Mouse (Mus musculus) brain, adult 2 months (tissue): ENCODE measurements at regions not wholly inside any gene's neighbourhood (a gene's known extent, or its start where the extent isn't known, plus 50 kb on each side); places are given as distances from the start of the nearest gene placed in this dataset.

Experiments used
- DNase-seq: peaks from one replicate; pipeline ENCODE4 v3.0.0; 2011; ENCODE audit warnings: low read depth, low spot score

DNA sequence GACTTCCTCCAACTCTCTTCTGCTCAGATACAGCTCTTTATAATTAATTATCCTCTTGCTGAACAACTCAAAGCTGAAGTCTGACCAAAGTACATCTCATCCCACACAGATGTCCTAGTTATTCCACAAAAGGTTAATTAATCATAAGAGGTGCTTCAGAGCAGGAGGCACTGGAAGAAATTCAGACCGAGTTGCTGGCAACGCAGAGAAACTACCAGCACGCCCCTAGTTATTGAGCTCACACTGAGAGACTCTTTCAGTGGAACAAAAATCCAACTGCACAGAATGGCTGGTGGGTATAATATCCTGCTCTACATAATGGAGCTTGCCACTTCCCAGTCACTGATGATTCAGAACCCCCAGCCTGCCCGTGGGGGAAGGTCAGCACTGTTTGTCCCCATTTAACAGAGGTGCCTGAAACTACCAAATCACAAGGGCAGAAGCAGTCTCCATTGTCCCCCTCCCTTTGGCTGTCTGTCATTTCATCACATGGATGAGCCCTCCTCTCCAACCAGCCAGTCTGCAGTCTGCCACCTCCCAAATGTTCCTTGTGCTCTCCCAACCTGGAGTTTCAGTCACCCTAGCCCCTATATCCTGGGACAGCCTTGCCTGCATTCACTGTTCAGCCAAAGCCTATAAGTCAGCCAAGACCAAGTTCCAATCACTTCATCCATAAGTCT, 170.3 kb upstream of the Creb1 start:
- DNase-seq = peak; percentile 51

DNA sequence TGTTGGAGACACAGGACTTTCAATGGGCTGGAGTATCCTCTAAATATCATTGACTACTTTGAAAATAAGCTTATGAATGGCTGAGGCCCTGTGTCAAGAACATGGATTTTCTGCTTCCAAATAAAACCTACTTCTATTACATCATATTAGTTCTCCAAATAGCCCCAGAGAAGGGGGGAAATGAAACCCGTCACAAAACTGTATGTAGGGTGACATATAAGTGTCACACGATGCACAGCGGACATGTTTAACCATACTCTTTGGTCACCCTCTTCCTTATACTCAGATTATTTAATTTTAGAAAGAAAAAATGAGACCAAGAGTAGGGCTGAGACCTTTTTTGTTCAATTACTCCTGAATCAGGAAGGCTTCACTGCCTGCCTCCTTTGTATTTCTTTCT, 189.2 kb upstream of the Creb1 start:
- DNase-seq = no peak

DNA sequence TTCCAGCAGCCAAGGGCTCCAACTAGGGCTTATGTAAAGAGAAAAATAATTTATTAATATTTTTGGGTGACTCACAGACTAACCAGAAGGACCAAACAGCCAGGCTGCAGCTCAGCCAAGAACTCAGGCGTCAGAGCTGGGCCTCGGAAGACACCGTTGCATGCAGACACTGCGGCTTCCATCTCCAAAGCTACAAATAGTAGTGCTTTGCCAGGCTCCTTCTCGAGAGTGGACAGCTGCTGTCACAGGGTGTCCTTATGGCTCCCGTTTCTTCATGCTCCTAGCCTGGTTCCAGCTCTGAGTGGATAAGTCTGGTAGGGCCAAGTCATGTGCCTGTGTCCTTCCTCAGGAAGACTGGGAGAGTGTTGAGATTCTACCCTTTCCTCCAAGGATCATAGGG, 190.8 kb upstream of the Creb1 start:
- peak; percentile 99 for DNase-seq

DNA sequence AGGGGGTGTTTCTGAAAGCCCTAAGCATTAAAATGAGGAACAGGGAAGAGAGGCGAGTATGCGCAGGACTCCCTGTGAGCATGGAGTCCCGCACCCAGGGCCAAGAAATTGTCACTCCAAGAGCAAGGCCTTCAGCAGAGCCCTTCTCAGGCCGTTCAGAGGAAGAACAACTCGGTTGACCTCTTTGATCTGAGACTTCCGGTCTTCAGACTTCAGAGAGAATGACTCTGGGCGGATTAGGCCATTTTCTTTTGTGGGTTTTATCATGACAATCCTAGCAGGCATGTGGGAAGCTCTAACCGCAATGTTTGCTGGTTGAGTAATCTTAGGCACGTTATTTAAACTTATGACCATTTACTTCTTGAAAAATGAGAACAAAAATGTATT, 193.9 kb upstream of the Creb1 start:
- DNase-seq = no peak

DNA sequence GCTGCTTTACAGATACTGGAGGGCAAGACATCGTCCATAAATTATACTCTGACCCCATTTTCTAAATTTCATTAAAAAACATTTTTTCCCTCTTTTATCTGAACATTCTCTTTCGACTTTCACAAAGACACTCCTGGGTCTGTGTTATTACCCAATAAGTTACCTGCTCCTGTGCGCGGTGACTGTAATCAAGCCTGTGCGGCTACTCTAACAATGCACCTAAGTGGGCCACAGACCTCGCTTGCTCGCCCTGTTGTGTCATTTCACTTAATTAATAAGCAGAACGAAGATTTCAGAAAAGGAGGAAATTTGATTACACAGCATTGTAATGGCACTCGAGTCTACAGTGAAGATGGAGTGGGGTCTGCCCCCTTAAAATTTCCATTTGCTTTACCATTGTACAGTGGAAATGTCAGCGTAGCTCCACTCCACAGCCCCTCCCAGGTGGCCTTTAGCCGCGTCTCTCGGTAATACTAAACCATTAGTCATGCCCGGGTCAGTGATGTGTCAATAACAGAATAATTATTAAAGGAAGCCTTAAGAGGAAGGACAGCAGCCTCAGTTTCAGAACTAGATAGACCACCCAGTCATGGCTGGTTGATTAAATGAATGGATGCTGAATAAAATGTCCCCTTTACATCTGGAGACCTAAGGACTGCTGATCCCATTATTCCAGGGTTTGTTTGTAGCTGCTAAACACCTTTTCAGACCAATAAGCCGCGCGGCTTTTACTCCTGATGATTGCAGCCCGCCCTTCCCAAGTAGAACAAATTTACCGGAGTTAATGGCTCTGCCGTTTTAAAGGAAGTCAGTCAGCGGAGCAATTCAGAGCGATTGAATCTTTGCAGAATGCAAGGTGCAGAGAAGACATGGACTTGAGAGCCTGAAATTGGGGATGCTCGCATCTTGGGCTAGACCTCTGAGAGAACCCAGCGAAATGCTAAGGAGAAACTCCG, 194.5 kb upstream of the Creb1 start:
- DNase-seq = no peak

DNA sequence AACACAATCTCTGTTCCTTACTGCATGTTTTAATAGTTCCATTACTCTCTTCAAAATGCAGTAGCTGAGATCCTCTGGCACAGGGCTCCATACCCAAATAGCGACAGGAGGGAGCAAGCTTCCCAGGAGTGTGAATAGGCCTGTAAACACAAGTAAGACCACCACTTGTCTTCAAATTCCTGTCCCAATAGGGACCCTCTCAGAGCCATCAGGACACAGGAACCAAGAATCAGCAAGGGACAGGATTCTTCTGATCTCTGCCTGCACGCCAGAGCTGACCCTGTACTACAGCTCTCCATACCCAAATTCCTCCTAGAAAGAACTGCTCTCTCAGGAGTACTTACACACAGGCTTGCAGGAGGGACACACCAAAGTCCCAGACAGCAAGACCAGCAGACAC, 200.9 kb upstream of the Creb1 start:
- no peak for DNase-seq

DNA sequence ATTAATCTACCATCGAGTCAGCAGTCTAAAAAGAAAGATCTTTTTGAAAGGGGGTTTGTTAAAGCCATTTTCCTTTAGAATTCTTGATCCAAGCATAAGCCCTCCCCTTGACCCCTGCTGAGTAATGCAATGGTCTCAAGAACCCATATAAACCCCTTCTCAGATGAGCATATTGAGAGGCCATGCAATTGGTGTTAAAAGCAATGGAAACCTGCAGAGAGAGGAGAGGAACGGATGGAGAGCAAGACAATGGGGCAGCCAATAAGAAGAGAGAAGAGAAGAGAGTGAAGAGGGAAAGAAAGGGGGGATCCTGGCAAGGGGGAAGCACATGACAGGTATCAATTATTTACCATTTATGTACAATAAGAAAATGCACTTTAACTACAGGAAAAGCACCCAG, 201.7 kb upstream of the Creb1 start:
- no peak for DNase-seq

DNA sequence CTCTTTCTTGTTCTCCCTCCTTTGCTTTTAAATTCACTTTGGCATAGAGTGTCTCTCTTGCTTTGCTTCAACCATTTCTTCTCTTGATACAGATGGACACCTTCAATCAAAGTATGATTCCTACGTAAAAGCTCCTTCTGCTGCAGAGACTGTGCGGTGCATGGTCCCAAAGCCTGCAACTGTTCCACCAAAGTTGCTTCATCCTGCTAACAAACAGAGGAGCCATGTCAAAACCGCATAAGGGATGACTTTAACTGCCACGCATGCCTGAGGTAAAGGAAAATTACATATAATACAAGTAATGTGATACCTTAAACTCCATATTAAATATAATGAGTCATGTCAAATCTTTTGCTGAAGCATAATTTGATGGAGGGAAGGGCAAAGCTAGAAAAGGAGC, 200.1 kb upstream of the Klf7 start:
- no peak for DNase-seq

DNA sequence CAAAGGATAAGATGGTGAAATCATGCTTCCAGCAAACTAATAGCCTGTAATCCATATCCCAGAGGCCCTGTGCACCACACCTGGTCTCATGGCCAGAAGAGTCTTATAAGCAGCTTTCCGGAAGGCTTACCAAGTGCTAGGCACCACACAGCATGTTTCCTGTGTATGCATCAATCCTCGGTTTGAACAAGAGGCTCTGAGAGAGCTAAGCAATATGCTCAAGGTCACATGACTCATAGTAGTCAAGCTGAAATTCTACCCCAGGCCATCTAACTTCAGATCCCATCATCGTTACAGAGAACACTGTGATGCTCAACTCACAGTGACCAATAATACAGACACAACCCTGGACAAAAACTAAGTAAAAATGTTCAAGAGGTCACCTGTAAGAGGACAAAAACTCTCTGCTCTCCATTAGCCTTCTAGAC, 197.1 kb upstream of the Klf7 start:
- no peak for DNase-seq

DNA sequence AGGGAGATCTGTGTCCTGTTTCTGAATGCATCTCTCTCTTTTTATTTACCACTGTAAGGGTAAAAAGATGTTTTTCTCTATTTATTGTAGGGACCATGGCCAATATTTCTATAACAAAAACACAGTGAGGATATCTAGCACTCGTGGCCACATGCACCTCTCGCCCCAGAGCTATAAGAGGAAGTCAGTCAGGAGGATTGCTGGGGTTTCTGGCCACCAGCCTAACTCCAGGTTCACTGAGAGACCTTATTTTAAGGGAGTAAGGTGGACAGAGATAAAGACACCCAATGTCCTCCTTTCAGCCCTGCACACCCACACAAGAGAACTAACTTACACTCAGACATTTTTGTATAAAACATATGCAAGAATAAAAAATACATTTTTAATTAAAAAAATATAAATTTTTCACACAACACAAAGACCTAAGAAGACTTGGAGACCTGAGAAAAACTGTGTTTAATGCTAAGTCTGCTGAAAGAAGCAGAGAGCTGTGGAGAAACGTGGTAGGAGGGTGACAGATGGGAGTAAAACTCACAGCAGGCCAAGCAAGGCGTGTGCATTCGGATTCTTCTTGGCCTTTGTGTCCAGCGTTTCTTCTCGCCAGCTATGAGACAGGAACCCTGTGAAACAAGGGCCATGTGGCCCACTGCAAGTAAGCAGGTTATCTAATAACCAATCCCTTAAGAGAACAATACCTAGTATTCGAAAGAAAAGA, 196.5 kb upstream of the Klf7 start:
- DNase-seq = peak; percentile 82

DNA sequence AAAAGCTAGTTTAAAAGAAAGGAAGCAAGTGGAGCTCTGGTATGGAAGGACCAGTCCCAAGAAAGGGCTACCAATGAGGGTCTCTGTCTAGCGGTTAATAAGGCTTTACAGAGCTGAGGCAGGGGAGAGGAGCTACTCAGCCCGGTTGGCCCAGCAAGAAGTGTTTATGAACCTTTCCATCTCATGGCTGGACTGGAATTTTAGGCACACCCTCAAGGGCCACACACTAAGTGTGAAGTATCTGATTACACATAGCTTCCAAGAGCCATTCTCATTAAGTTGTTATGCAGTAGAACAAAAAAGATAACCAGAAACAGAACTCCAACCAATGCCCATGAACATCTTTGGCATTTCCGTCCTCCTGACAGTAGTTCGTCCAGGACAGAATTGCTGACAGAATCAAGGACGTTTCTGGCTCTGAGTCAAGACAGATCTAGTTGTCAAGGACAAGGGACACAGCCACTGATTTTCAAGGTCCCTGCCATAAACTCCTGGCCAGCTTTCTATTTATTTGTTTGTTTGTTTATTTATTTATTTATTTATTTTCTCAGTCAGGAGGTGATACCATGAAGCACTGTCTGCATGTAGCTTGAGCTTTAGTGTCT, 195.1 kb upstream of the Klf7 start:
- no peak for DNase-seq

DNA sequence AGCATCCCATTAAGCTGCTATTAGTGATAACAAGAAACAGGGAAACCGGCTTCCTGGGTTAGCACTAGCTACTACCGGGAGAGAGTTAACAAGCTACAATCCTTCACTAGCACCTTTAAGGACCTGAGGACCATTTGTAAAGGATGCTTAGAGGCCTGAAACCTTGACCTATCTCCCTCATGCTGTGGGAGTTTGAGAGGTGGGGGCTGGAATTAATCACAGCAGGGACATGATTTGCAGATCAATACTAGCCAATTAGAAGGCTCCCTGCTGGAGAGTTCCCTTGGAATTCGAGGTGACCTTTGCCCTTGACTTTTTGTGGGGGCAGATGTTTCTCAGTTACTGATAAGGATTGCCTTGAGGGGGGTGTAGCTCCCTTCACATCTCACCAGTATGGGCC, 189.3 kb upstream of the Klf7 start:
- DNase-seq = no peak

DNA sequence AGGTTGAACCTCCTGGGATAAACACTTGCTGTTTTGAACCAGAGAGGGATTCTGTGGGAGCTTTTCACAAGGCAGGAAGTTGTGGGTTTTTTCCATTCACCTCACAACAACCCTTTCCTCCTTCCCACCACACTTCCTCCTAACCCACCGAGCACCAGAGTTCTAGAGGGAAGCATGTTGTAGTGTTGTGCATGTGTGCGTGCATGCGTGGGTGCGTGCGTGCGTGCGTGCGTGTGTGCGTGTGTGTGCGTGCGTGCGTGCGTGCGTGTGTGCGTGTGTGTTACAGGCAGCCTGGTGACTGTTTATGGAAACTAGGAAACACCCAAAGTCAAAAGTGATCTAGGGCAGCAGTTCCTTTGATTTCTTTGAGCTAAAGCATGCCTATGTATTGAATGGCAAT, 186.5 kb upstream of the Klf7 start:
- no peak for DNase-seq

DNA sequence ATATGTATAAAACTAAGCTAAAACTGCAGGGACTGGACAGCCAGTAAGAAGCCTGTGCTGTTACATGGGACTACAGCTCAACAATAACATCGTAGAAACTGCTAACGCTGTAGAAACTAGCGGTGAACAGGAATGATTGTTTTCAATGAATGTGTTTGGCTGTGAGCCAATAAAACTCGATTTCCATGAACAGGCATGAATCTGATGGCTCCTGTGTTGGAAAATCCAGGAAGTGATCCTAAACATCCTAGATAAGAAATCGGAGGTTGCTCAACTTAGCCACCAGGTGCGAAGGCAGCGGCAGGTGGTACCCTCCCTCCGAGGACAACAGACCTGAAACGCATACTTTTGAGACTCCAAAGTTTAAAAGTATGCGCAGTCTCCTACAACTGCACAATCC, 186.0 kb upstream of the Klf7 start:
- DNase-seq = no peak

DNA sequence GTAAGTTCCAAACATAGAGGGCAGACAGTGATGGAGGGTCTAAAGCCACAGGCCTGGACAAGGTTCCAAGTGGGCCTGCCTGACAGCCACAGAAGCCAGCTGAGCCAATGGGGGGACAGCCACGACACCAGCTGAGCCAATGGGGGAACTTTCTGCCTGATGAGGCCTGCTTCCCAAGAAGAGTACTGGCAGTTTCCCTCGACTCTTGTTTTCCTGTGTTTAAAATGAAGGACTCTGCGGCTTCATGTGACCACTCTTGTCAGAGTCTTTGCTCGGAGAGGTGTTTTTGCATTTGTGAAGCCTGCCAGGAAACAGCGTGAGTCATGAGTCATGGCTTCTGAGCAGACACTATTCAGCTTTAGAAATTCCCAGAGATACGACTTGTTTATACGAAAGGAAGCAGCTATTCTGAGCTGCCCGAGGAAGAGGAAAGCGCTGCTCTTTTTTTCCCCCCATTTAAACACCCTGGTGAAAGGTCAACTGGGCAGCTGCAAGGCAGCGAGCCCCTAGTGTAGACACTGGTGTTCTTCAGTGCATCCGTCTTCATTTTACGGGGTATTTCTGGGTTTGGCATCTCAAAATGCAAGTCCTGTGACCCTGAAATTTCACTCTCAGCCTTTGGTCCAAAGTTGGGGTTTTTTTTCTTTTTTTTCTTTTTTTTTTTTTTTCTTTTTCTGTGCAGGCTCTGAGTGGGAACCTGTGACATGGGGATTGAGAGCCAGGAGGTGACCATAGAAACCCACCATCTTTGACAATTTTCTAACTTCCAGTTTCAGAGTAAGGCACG, 183.5 kb upstream of the Klf7 start:
- peak; percentile 96 for DNase-seq

DNA sequence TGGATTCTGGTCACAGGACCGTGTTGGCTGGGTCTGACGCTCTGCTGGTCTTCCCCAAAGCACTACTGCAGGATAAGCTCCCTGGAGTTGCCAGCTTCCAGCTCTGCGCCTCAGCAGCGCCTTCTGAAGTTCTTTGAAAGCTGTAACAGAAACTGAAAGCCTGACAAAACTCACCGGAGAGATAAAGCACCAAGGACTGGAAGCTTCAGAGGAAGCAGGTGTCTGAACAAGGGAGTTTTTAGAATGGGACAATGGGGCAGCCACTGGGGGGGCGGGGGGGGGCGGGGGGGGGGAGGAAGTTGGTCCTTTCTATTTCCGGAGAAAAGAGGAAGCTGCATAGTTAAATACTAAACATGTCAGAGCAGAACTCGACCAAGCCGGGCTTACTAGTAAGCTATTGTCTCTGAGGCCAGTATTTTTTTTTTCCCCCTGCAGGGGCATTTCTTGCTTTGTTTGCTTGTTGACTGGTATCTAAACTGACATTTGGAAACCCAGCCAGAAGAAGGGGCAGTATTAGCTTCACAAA, 180.8 kb upstream of the Klf7 start:
- peak; percentile 85 for DNase-seq

DNA sequence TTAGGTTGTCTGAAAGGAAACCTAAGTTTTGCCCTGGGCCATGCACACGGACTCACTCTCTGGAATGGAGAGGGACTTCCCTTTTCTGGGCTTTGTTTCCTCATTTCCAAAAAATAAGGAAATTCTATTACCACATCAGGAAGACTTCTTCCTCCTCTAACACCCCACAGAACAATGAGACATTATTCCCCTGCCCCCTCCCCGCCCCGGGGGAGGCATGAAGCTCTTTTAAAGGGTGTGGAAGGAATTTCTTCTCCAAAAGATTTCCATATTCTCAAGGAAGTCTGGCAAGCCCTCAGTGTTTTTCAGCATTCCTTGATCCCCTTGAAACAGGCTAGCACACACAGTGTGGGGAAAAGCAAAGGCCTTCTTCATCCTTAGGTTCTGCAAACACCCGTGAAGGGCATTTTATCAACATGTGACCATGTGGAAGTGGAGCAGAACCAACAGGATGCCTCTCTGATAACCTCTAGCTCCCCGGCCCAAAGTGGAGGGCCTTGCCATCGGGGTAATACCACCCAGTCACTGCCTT, 179.5 kb upstream of the Klf7 start:
- no peak for DNase-seq

DNA sequence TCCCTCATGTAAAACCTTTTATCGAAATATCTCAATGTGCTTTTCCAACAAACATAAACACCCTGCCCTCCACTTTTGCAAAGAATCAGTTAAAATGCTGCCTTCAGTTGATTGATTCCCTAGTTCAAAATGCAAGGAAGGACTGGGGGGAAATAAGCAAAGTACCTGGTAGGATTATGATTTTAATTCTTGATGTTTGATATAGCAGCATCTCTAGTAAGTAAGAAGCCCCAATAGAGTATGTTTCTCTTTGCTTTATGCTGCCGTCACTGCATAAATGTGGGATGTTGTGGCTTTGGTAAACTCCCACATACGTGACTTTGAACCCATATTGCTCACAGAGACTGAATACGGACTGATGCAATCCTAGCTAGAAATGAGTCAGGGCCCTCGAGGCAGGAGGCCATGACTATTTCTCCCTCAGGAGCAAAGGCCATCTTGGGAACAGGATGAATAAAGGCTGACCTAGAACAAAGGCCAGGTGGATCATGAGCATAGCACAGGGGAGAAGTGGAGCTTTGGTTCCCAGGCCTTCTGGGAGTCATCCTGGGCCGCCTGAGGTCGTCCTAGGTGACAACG, 179.0 kb upstream of the Klf7 start:
- no peak for DNase-seq

DNA sequence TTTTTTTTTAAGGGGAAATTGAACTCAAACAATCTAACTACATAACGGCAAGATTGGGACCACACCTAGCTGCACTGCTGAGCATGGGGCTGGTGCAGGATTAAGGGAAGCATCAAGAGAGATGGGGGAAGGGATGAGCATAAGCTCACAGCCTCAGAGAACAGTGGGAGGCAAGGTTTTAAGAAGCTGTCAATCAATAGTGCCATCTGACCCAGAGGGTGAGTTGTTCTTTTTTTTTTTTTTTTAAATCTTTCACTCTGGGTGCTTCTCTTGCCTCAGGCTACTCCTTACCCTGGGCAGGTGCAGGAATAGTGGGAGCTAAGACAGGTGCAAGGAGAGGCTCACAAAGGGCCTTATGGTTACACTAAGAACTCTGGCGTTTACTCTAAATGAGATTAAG, 176.9 kb upstream of the Klf7 start:
- DNase-seq = no peak

DNA sequence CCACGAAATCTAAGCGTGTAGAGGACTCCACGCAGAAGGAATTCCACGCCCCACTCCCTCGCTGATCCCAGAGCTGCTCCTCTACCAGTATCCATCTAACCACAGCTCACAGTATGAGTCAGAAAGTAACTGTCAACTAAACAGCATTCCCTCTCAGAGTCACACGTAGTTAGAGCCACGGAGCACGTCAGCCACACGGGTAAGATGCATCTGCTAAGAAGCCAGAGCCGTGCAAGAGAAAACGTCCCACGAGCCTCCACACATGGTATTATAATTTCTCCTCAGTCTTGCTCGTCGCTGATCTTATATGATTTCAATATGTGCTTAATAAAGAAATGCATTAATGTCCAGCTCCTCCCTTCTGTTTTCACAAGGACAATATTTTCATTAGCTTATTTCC, 176.1 kb upstream of the Klf7 start:
- no peak for DNase-seq
